Mouse (Mus musculus) thymus, adult 2 months (tissue): ENCODE measurements around the gene Scamp4.

Source experiments
- CTCF ChIP-seq: fragments of 200-500 bp; IDR thresholded peaks from 2 replicates; pipeline ENCODE4 v1.5.1; 2012; ENCODE audit warnings: mild to moderate bottlenecking, control low read depth, low read length, moderate library complexity, borderline replicate concordance; ENCODE audit not compliant: control insufficient read depth, poor library complexity, insufficient read depth; ENCODE audit errors: extremely low read depth
- POLR2A ChIP-seq: fragments of 200-500 bp; IDR thresholded peaks from 2 replicates; pipeline ENCODE4 v1.6.1; 2012; ENCODE audit warnings: mild to moderate bottlenecking, low read length, control low read depth, moderate library complexity; ENCODE audit not compliant: control insufficient read depth, poor library complexity, insufficient read depth; ENCODE audit errors: extremely low read depth

DNA sequence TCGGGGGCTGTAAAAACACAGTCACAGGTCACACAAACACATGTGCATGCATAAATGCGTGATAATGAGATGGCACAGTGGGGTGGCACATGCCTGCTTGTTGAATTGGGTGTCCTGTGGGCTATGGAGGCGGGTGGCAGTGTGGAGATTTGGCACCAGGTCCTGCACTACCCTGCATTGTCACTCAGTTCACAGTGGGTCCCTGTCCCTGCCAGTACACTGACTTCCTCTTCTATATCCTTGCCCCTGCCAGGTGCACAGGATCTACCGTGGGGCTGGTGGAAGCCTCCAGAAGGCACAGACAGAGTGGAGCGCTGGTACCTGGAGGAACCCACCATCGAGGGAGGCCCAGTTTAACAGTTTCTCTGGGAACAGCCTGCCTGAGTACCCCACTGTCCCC lies 11.7 kb downstream of the Scamp4 start:
- no peak for TF ChIP-seq POLR2A
- TF ChIP-seq CTCF: no peak
